Mouse (Mus musculus): Measurements from ENCODE around the gene Emid1.

The Emid1 gene

DNA sequence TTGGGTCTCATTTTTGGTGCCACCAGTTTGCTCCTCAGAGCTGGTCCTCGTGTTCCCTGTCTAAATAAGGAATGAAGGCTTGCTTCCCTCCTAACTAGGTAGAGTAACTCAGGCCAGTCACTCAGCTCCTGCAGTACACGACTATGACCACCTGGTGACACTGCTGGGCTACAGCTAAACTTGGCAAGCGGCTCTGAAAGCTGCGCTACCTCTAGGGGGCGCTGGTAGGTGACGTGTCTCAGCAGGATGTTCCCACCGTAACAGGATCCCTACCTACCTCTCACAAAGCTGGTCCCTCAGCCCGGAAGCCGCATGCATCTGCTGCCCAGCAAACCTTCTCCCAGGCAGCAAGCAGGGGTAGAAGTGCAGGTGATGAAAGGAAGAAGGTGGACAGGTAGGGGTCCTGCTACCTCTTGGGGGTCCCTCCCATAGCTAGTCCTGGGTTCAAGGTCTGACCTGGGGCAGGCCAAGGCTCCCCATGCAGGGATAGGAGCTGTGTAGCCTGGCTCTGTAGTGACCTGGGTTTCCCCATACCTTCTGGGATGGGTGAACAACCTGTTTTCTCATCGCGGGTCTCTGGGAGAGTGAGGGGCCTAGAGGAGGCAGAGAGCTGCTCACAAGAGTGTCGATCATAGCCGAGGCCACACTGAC lies 37.0 kb downstream of the Emid1 start:
- no peaks in the 10 kb centered on the region for H3K9me3 ChIP-seq (ENCODE audit: low read length)
- H3K36me3 ChIP-seq (ENCODE audit: insufficient read depth, low read length), result no peaks in the 10 kb centered on the region
- H3K4me3 ChIP-seq (replicated peaks; ENCODE audit: low read length), result peak overlapping the region; percentile 27; the same call in 1 of the 2 replicates
- H3K27me3 ChIP-seq (ENCODE audit: insufficient read depth, low read length), result 0 out of 2 replicates have a peak, but pooled peaks cover 3% of the 10 kb centered on the region
- H3K4me1 ChIP-seq (replicated peaks; ENCODE audit: low read depth, low read length), result peaks cover 5% of the 10 kb centered on the region
- no peak for TF ChIP-seq NANOG (IDR thresholded peaks at IDR 0.05; ENCODE audit: borderline replicate concordance, low read length)
- peak; percentile 99 for TF ChIP-seq CTCF (conservative IDR thresholded peaks at IDR 0.05; ENCODE audit: low read length)

DNA sequence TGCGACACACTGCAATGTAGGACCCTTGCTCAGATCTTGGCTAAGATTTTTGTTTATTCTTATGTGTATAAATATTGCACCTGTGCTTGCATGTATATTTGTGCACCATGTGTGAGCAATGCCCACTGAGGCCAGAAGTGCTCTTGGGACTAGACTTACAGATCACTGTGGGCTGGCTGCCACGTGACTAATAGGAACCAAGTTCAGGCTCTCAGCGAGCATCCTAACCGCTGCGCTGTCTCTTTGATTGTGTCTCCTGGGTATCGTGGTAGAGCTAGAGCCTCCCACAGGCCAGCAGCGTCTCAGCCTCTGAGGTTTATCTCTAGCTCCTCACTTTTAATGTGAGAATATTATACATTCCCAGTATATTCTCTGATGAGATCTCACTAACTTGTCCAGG lies 38.4 kb downstream of the Emid1 start:
- Histone ChIP-seq H3K4me3 (replicated peaks; ENCODE audit: low read length) (no peak overlapping the region), H3K36me3 (ENCODE audit: insufficient read depth, low read length) (no peaks in the 10 kb centered on the region), H3K27me3 (ENCODE audit: insufficient read depth, low read length) (0 out of 2 replicates have a peak, but pooled peaks cover 3% of the 10 kb centered on the region), H3K4me1 (replicated peaks; ENCODE audit: low read depth, low read length) (peaks cover 9% of the 10 kb centered on the region), H3K9me3 (ENCODE audit: low read length) (no peaks in the 10 kb centered on the region)
- TF ChIP-seq NANOG (IDR thresholded peaks at IDR 0.05; ENCODE audit: borderline replicate concordance, low read length) (no peak), POU5F1 (IDR thresholded peaks at IDR 0.05; ENCODE audit: borderline replicate concordance, low read length) (no peak), CTCF (conservative IDR thresholded peaks at IDR 0.05; ENCODE audit: low read length) (no peak)

DNA sequence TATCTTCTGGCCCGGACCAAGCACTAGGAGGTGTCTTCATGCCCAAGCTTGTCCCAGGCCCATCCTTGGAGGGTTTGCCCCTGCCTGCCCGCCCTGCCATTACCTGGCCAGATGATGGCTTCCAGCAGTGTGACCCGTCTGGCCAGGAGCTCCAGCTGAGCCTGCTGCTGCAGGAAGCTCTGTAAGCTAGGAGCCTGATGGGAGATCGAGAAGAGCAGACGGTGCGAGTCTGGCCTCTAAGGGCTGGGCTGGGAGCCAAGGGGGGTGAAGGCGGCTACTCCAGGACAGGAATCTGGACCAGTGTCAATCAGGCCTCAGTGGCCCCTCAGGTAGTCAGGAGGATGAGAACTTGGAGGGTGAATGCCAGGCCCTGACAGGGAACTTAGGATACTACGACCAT lies 42.6 kb downstream of the Emid1 start:
- 0 out of 2 replicates have a peak, but pooled peaks cover 3% of the 10 kb centered on the region for H3K27me3 ChIP-seq (ENCODE audit: insufficient read depth, low read length)
- peaks cover 5% of the 10 kb centered on the region; the same call in 1 of the 2 replicates for H3K9me3 ChIP-seq (ENCODE audit: low read length)
- no peak overlapping the region for H3K4me3 ChIP-seq (replicated peaks; ENCODE audit: low read length)
- TF ChIP-seq CTCF (conservative IDR thresholded peaks at IDR 0.05; ENCODE audit: low read length) (no peak), POU5F1 (IDR thresholded peaks at IDR 0.05; ENCODE audit: borderline replicate concordance, low read length) (no peak), NANOG (IDR thresholded peaks at IDR 0.05; ENCODE audit: borderline replicate concordance, low read length) (no peak)
- peaks cover 4% of the 10 kb centered on the region for H3K4me1 ChIP-seq (replicated peaks; ENCODE audit: low read depth, low read length)
- peaks cover 21% of the 10 kb centered on the region for H3K36me3 ChIP-seq (ENCODE audit: insufficient read depth, low read length)

GRCm38 (mm10) chr11:5103986-5104509 lies 48.0 kb downstream of the Emid1 start:
- TF ChIP-seq NANOG (IDR thresholded peaks at IDR 0.05; ENCODE audit: borderline replicate concordance, low read length) (no peak), CTCF (conservative IDR thresholded peaks at IDR 0.05; ENCODE audit: low read length) (no peak), POU5F1 (IDR thresholded peaks at IDR 0.05; ENCODE audit: borderline replicate concordance, low read length) (no peak)
- H3K4me3 ChIP-seq (replicated peaks; ENCODE audit: low read length), result no peak overlapping the region
- H3K36me3 ChIP-seq (ENCODE audit: insufficient read depth, low read length), result peaks cover 53% of the 10 kb centered on the region
- peaks cover 5% of the 10 kb centered on the region; the same call in 1 of the 2 replicates for H3K9me3 ChIP-seq (ENCODE audit: low read length)
- peaks cover 25% of the 10 kb centered on the region for H3K4me1 ChIP-seq (replicated peaks; ENCODE audit: low read depth, low read length)
- H3K27me3 ChIP-seq (ENCODE audit: insufficient read depth, low read length), result no peaks in the 10 kb centered on the region

GRCm38 (mm10) chr11:5102384-5102783 lies 49.7 kb downstream of the Emid1 start:
- no peaks in the 10 kb centered on the region for H3K27me3 ChIP-seq (ENCODE audit: insufficient read depth, low read length)
- no peaks in the 10 kb centered on the region for H3K9me3 ChIP-seq (ENCODE audit: low read length)
- H3K4me3 ChIP-seq (replicated peaks; ENCODE audit: low read length), result no peak overlapping the region
- H3K36me3 ChIP-seq (ENCODE audit: insufficient read depth, low read length), result peaks cover 56% of the 10 kb centered on the region
- TF ChIP-seq CTCF (conservative IDR thresholded peaks at IDR 0.05; ENCODE audit: low read length) (no peak), NANOG (IDR thresholded peaks at IDR 0.05; ENCODE audit: borderline replicate concordance, low read length) (no peak), POU5F1 (IDR thresholded peaks at IDR 0.05; ENCODE audit: borderline replicate concordance, low read length) (no peak)
- peaks cover 27% of the 10 kb centered on the region for H3K4me1 ChIP-seq (replicated peaks; ENCODE audit: low read depth, low read length)

DNA sequence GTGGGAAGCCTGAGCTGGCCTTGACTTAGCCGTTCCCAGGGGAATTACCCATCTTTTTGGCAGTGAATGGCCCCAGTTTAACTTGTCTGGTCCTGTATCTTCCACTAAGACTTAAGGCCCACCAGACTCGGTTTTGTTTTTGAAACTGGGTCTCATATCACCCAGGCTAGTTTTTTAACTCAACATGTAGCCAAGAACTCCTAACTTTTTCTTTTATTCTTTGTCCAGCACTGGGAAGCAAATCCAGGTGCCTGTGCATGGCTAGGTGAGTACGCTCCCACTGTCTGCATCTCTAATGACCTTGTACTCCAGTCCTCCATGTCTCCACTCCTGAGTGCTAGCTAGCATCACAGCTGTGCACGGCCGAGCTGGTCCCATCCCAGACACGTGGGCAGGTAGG lies 50.4 kb downstream of the Emid1 start:
- TF ChIP-seq CTCF (conservative IDR thresholded peaks at IDR 0.05; ENCODE audit: low read length), result no peak
- no peak for TF ChIP-seq NANOG (IDR thresholded peaks at IDR 0.05; ENCODE audit: borderline replicate concordance, low read length)
- TF ChIP-seq POU5F1 (IDR thresholded peaks at IDR 0.05; ENCODE audit: borderline replicate concordance, low read length), result no peak
- no peaks in the 10 kb centered on the region for H3K27me3 ChIP-seq (ENCODE audit: insufficient read depth, low read length)

GRCm38 (mm10) chr11:5100801-5101200 lies 51.3 kb downstream of the Emid1 start:
- Histone ChIP-seq H3K4me1 (replicated peaks; ENCODE audit: low read depth, low read length) (peaks cover 43% of the 10 kb centered on the region), H3K27me3 (ENCODE audit: insufficient read depth, low read length) (no peaks in the 10 kb centered on the region), H3K4me3 (replicated peaks; ENCODE audit: low read length) (peak overlapping the region; percentile 98), H3K36me3 (ENCODE audit: insufficient read depth, low read length) (peaks cover 49% of the 10 kb centered on the region), H3K9me3 (ENCODE audit: low read length) (no peaks in the 10 kb centered on the region)
- no peak for TF ChIP-seq NANOG (IDR thresholded peaks at IDR 0.05; ENCODE audit: borderline replicate concordance, low read length)
- no peak for TF ChIP-seq CTCF (conservative IDR thresholded peaks at IDR 0.05; ENCODE audit: low read length)
- TF ChIP-seq POU5F1 (IDR thresholded peaks at IDR 0.05; ENCODE audit: borderline replicate concordance, low read length), result no peak

More for the DNA sequence above, 50.4 kb downstream of the Emid1 start:
- Histone ChIP-seq H3K9me3 (ENCODE audit: low read length) (no peaks in the 10 kb centered on the region), H3K4me3 (replicated peaks; ENCODE audit: low read length) (peak overlapping the region; percentile 98), H3K4me1 (replicated peaks; ENCODE audit: low read depth, low read length) (peaks cover 35% of the 10 kb centered on the region), H3K36me3 (ENCODE audit: insufficient read depth, low read length) (peaks cover 56% of the 10 kb centered on the region)

DNA sequence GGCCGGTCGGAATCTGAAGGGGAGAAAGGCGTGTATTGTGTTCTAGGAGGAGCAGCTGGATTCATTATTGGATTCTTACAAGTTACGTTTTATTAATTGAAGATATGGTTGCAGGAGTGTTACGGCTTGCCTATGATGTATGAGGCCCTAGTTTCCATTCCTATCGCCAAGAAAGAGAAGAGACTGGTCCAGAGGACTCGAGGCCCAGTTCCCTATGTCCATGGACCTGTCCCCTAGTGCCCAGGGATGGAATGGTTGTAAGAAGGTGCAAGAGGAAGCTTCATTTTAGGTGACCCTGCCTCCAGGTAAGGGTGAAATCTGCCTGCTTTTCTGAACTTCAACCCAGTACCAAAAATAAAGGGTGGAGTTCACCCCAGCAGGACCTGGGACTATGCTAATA lies 51.8 kb downstream of the Emid1 start:
- TF ChIP-seq POU5F1 (IDR thresholded peaks at IDR 0.05; ENCODE audit: borderline replicate concordance, low read length), result no peak
- no peak for TF ChIP-seq CTCF (conservative IDR thresholded peaks at IDR 0.05; ENCODE audit: low read length)
- TF ChIP-seq NANOG (IDR thresholded peaks at IDR 0.05; ENCODE audit: borderline replicate concordance, low read length), result no peak
- Histone ChIP-seq H3K4me1 (replicated peaks; ENCODE audit: low read depth, low read length) (peaks cover 46% of the 10 kb centered on the region), H3K27me3 (ENCODE audit: insufficient read depth, low read length) (no peaks in the 10 kb centered on the region), H3K9me3 (ENCODE audit: low read length) (no peaks in the 10 kb centered on the region), H3K36me3 (ENCODE audit: insufficient read depth, low read length) (peaks cover 44% of the 10 kb centered on the region), H3K4me3 (replicated peaks; ENCODE audit: low read length) (peak overlapping the region; percentile 98)
